Mouse (Mus musculus) cortical plate, adult 2 months (tissue): ENCODE results near the gene Ssbp4. TPM values are rescaled to one million over a fixed set of nuclear protein-coding genes. Genes with fewer than 3 reads are reported as not detected.

ENCODE experiments used
- H3K27ac ChIP-seq: fragments of 200-500 bp; 2 replicates; pipeline ENCODE4 v1.5.1; 2012; ENCODE audit warnings: low read length, control low read depth, inconsistent platforms; ENCODE audit not compliant: insufficient read depth
- H3K4me1 ChIP-seq: fragments of 200-500 bp; 2 replicates; pipeline ENCODE4 v1.6.1; 2011; ENCODE audit warnings: low read length; ENCODE audit not compliant: control insufficient read depth, insufficient read depth
- H3K4me3 ChIP-seq: fragments of 200-500 bp; 2 replicates; pipeline ENCODE4 v1.5.1; 2011; ENCODE audit warnings: mild to moderate bottlenecking, low read length, control low read depth; ENCODE audit not compliant: insufficient read depth
- CTCF ChIP-seq: fragments of 200-500 bp; IDR thresholded peaks from 2 replicates; pipeline ENCODE4 v1.5.1; 2011; ENCODE audit warnings: mild to moderate bottlenecking, control low read depth, low read length; ENCODE audit not compliant: insufficient read depth; ENCODE audit errors: extremely low read depth
- POLR2A ChIP-seq: fragments of 200-500 bp; IDR thresholded peaks from 2 replicates; pipeline ENCODE4 v1.6.1; 2011; ENCODE audit warnings: mild to moderate bottlenecking, low read length, control low read depth; ENCODE audit not compliant: insufficient read depth; ENCODE audit errors: extremely low read depth
- polyA plus RNA-seq: library from polyadenylated mRNA; depleted of rRNA; stranded (reverse); fragments of >200 nt; gene quantifications from 2 replicates; pipeline ENCODE4 v1.2.3, GENCODE M21; 2012; rRNA removed

Gene Ssbp4
- polyA plus RNA-seq: 241 and 249 TPM in 2 replicates

- peak within 1 kb of the TSS; percentile 92 for H3K4me3 ChIP-seq
- TF ChIP-seq POLR2A: no peak
- TF ChIP-seq CTCF: no peak
- peak within 1 kb of the TSS; percentile 99 for H3K27ac ChIP-seq
- H3K4me1 ChIP-seq: peaks cover 6% of the 10 kb centered on the region
Observed at GRCm38 (mm10) chr8:70608749-70609367, at the start of gene Ssbp4. Ssbp4 (minus strand) TSS chr8:70608872.

- Histone ChIP-seq H3K27ac (no peak overlapping the region), H3K4me3 (no peak overlapping the region), H3K4me1 (peaks cover 2% of the 10 kb centered on the region)
- TF ChIP-seq CTCF (no peak), POLR2A (no peak)
Observed at GRCm38 (mm10) chr8:70657739-70658138, 49.1 kb upstream of the Ssbp4 start.

GRCm38 (mm10) chr8:70657214-70657613, 48.5 kb upstream of the Ssbp4 start:
- peaks cover 2% of the 10 kb centered on the region for H3K4me1 ChIP-seq
- no peak overlapping the region for H3K4me3 ChIP-seq
- TF ChIP-seq CTCF: no peak
- TF ChIP-seq POLR2A: no peak
- no peak overlapping the region for H3K27ac ChIP-seq

GRCm38 (mm10) chr8:70656193-70656790, 47.6 kb upstream of the Ssbp4 start:
- no peak overlapping the region for H3K27ac ChIP-seq

GRCm38 (mm10) chr8:70655469-70655868, 46.8 kb upstream of the Ssbp4 start:
- Histone ChIP-seq H3K27ac (no peak overlapping the region), H3K4me1 (peaks cover 2% of the 10 kb centered on the region), H3K4me3 (no peak overlapping the region)
- TF ChIP-seq POLR2A: no peak

More at GRCm38 (mm10) chr8:70656193-70656790, 47.6 kb upstream of the Ssbp4 start:
- Histone ChIP-seq H3K4me1 (peaks cover 2% of the 10 kb centered on the region), H3K4me3 (no peak overlapping the region)
- TF ChIP-seq CTCF (no peak), POLR2A (no peak)

- H3K4me1 ChIP-seq: no peaks in the 10 kb centered on the region; the same call in 1 of the 2 replicates
- H3K27ac ChIP-seq: no peak overlapping the region
- TF ChIP-seq POLR2A: no peak
- no peak overlapping the region for H3K4me3 ChIP-seq
Observed at GRCm38 (mm10) chr8:70654121-70654520, 45.4 kb upstream of the Ssbp4 start.

- peak; percentile 70 for TF ChIP-seq CTCF
- no peak for TF ChIP-seq POLR2A
- H3K27ac ChIP-seq: no peak overlapping the region
- H3K4me1 ChIP-seq: no peaks in the 10 kb centered on the region; the same call in 1 of the 2 replicates
- H3K4me3 ChIP-seq: no peak overlapping the region
Observed at GRCm38 (mm10) chr8:70653226-70653625, 44.6 kb upstream of the Ssbp4 start.

GRCm38 (mm10) chr8:70650351-70650750, 41.7 kb upstream of the Ssbp4 start:
- no peak overlapping the region for H3K27ac ChIP-seq
- TF ChIP-seq POLR2A (no peak), CTCF (no peak)
- no peak overlapping the region for H3K4me3 ChIP-seq
- no peaks in the 10 kb centered on the region; the same call in 1 of the 2 replicates for H3K4me1 ChIP-seq

- Histone ChIP-seq H3K4me3 (no peak overlapping the region), H3K27ac (no peak overlapping the region), H3K4me1 (no peaks in the 10 kb centered on the region; the same call in 1 of the 2 replicates)
- TF ChIP-seq CTCF (no peak), POLR2A (no peak)
Observed at GRCm38 (mm10) chr8:70649324-70649723, 40.7 kb upstream of the Ssbp4 start.

GRCm38 (mm10) chr8:70648921-70649320, 40.2 kb upstream of the Ssbp4 start:
- Histone ChIP-seq H3K4me1 (no peaks in the 10 kb centered on the region; the same call in 1 of the 2 replicates), H3K4me3 (no peak overlapping the region), H3K27ac (no peak overlapping the region)
- no peak for TF ChIP-seq POLR2A
- no peak for TF ChIP-seq CTCF
